Mouse (Mus musculus) hindbrain, embryonic 10.5 days (tissue): ENCODE measurements at regions not wholly inside any gene's neighbourhood (a gene's known extent, or its start where the extent isn't known, plus 50 kb on each side); places are given as distances from the start of the nearest gene placed in this dataset.
A peak's percentile ranks its signal among the peaks of the same experiment; 100 is the strongest.

Experiments
- DNase-seq: peaks from one replicate; pipeline ENCODE4 v3.0.0-alpha.2; 2017; ENCODE audit warnings: low spot score
- H3K27ac ChIP-seq: fragments of 300-500 bp; sonication (generic); 2 replicates; pipeline ENCODE4 v1.5.1; 2016; ENCODE audit warnings: mild to moderate bottlenecking, moderate library complexity
- H3K27me3 ChIP-seq: fragments of 300-500 bp; sonication (generic); 2 replicates; pipeline ENCODE4 v1.6.1; 2016; ENCODE audit warnings: mild to moderate bottlenecking; ENCODE audit not compliant: poor library complexity, insufficient read depth, severe bottlenecking
- H3K36me3 ChIP-seq: fragments of 300-500 bp; sonication (generic); 2 replicates; pipeline ENCODE4 v1.6.1; 2016; ENCODE audit warnings: mild to moderate bottlenecking, moderate library complexity
- H3K4me1 ChIP-seq: fragments of 300-500 bp; sonication (generic); replicated peaks from 2 replicates; pipeline ENCODE4 v1.6.1; 2016; ENCODE audit warnings: mild to moderate bottlenecking
- H3K4me3 ChIP-seq: fragments of 300-500 bp; sonication (generic); 2 replicates; pipeline ENCODE4 v1.5.1; 2016; ENCODE audit warnings: mild to moderate bottlenecking, moderate library complexity
- H3K9me3 ChIP-seq: fragments of 300-500 bp; sonication (generic); 2 replicates; pipeline ENCODE4 v1.6.1; 2016; ENCODE audit warnings: mild to moderate bottlenecking, moderate library complexity
- WGBS: fragments of 180-500 bp; shearing (Covaris S2); methylation state at CpG from one replicate; pipeline ENCODE4 v1.1.7; 2016; 5-methylcytosine and 5-hydroxymethylcytosine counted together

- WGBS = 81% methylated on average over 5 of the region's 5 CpGs
- Histone ChIP-seq H3K9me3 (no peaks in the 10 kb centered on the region), H3K27me3 (no peaks in the 10 kb centered on the region), H3K4me3 (no peak overlapping the region), H3K27ac (no peak overlapping the region), H3K36me3 (no peaks in the 10 kb centered on the region), H3K4me1 (no peaks in the 10 kb centered on the region)
- DNase-seq = no peak
These were observed 245.1 kb downstream of the Rps24 start for GRCm38 (mm10) chr14:24731872-24732525.

GRCm38 (mm10) chr14:24733326-24733725 lies 246.4 kb downstream of the Rps24 start:
- Histone ChIP-seq H3K4me1 (no peaks in the 10 kb centered on the region), H3K27me3 (no peaks in the 10 kb centered on the region), H3K36me3 (no peaks in the 10 kb centered on the region), H3K9me3 (no peaks in the 10 kb centered on the region), H3K27ac (no peak overlapping the region), H3K4me3 (no peak overlapping the region)
- 91% methylated on average over 7 of the region's 7 CpGs for WGBS
- no peak for DNase-seq

- no peaks in the 10 kb centered on the region for H3K36me3 ChIP-seq
- DNase-seq = no peak
- H3K27ac ChIP-seq = peak overlapping the region; percentile 45; the same call in 1 of the 2 replicates
- no peaks in the 10 kb centered on the region for H3K9me3 ChIP-seq
- no peaks in the 10 kb centered on the region for H3K27me3 ChIP-seq
- peaks cover 9% of the 10 kb centered on the region; the same call in 1 of the 2 replicates for H3K4me1 ChIP-seq
- no peak overlapping the region for H3K4me3 ChIP-seq
These were observed 251.9 kb downstream of the Rps24 start for GRCm38 (mm10) chr14:24738869-24739268.

- Histone ChIP-seq H3K9me3 (no peaks in the 10 kb centered on the region), H3K27me3 (no peaks in the 10 kb centered on the region), H3K4me1 (peaks cover 13% of the 10 kb centered on the region), H3K4me3 (no peak overlapping the region), H3K36me3 (no peaks in the 10 kb centered on the region), H3K27ac (no peak overlapping the region)
- DNase-seq = no peak
- 75% methylated on average over 2 of the region's 2 CpGs for WGBS
These were observed 257.5 kb downstream of the Rps24 start for GRCm38 (mm10) chr14:24744451-24744850.

- no peak for DNase-seq
- Histone ChIP-seq H3K36me3 (no peaks in the 10 kb centered on the region), H3K27me3 (no peaks in the 10 kb centered on the region), H3K4me3 (no peak overlapping the region), H3K4me1 (peaks cover 13% of the 10 kb centered on the region), H3K27ac (no peak overlapping the region), H3K9me3 (no peaks in the 10 kb centered on the region)
- WGBS = 73% methylated on average over 3 of the region's 3 CpGs
These were observed 258.8 kb downstream of the Rps24 start for GRCm38 (mm10) chr14:24745730-24746129.

GRCm38 (mm10) chr14:24747471-24747795 lies 260.5 kb downstream of the Rps24 start:
- DNase-seq = no peak
- Histone ChIP-seq H3K36me3 (no peaks in the 10 kb centered on the region), H3K9me3 (no peaks in the 10 kb centered on the region), H3K4me3 (no peak overlapping the region), H3K4me1 (peaks cover 13% of the 10 kb centered on the region), H3K27me3 (no peaks in the 10 kb centered on the region), H3K27ac (peak overlapping the region; percentile 35; the same call in 1 of the 2 replicates)
- 66% methylated on average over 4 of the region's 4 CpGs for WGBS

GRCm38 (mm10) chr14:24747796-24748496 lies 261.0 kb downstream of the Rps24 start:
- WGBS = 72% methylated on average over 7 of the region's 7 CpGs
- no peaks in the 10 kb centered on the region for H3K27me3 ChIP-seq
- H3K9me3 ChIP-seq = no peaks in the 10 kb centered on the region
- H3K4me3 ChIP-seq = no peak overlapping the region
- no peak for DNase-seq
- peaks cover 13% of the 10 kb centered on the region for H3K4me1 ChIP-seq
- peak overlapping the region; percentile 35; the same call in 1 of the 2 replicates for H3K27ac ChIP-seq
- H3K36me3 ChIP-seq = no peaks in the 10 kb centered on the region

GRCm38 (mm10) chr14:24748497-24748862 lies 261.6 kb downstream of the Rps24 start:
- 82% methylated on average over 2 of the region's 2 CpGs for WGBS
- H3K36me3 ChIP-seq = no peaks in the 10 kb centered on the region
- H3K9me3 ChIP-seq = no peaks in the 10 kb centered on the region
- H3K4me3 ChIP-seq = no peak overlapping the region
- H3K4me1 ChIP-seq = peaks cover 13% of the 10 kb centered on the region
- 0 out of 2 replicates have a peak overlapping the region, but pooled peaks have one; percentile 14 for H3K27ac ChIP-seq
- DNase-seq = no peak
- H3K27me3 ChIP-seq = no peaks in the 10 kb centered on the region

- Histone ChIP-seq H3K9me3 (no peaks in the 10 kb centered on the region), H3K27me3 (no peaks in the 10 kb centered on the region), H3K4me3 (no peak overlapping the region), H3K27ac (no peak overlapping the region), H3K36me3 (no peaks in the 10 kb centered on the region), H3K4me1 (peaks cover 11% of the 10 kb centered on the region)
- DNase-seq = no peak
- 81% methylated on average over 9 of the region's 9 CpGs for WGBS
These were observed 262.4 kb downstream of the Rps24 start for GRCm38 (mm10) chr14:24749313-24749712.

- H3K27ac ChIP-seq = 0 out of 2 replicates have a peak overlapping the region, but pooled peaks have one; percentile 24
- 88% methylated on average over 8 of the region's 8 CpGs for WGBS
- no peaks in the 10 kb centered on the region for H3K9me3 ChIP-seq
- no peaks in the 10 kb centered on the region for H3K36me3 ChIP-seq
- H3K4me1 ChIP-seq = peaks cover 9% of the 10 kb centered on the region
- DNase-seq = no peak
- H3K4me3 ChIP-seq = no peak overlapping the region
- H3K27me3 ChIP-seq = no peaks in the 10 kb centered on the region
These were observed 264.3 kb downstream of the Rps24 start for GRCm38 (mm10) chr14:24751227-24751626.

GRCm38 (mm10) chr14:24754753-24755152 lies 267.8 kb downstream of the Rps24 start:
- H3K27ac ChIP-seq = no peak overlapping the region
- no peaks in the 10 kb centered on the region for H3K9me3 ChIP-seq
- no peak overlapping the region for H3K4me3 ChIP-seq
- no peaks in the 10 kb centered on the region for H3K36me3 ChIP-seq
- WGBS = 51% methylated on average over 1 of the region's 1 CpGs
- no peak for DNase-seq
- peaks cover 17% of the 10 kb centered on the region for H3K4me1 ChIP-seq
- no peaks in the 10 kb centered on the region for H3K27me3 ChIP-seq

GRCm38 (mm10) chr14:24755426-24756117 lies 268.6 kb downstream of the Rps24 start:
- Histone ChIP-seq H3K27ac (no peak overlapping the region), H3K36me3 (no peaks in the 10 kb centered on the region), H3K4me3 (no peak overlapping the region), H3K4me1 (peaks cover 23% of the 10 kb centered on the region), H3K9me3 (no peaks in the 10 kb centered on the region), H3K27me3 (no peaks in the 10 kb centered on the region)
- no peak for DNase-seq
- 90% methylated on average over 12 of the region's 12 CpGs for WGBS

- no peak for DNase-seq
- H3K4me3 ChIP-seq = no peak overlapping the region
- H3K9me3 ChIP-seq = no peaks in the 10 kb centered on the region
- no peaks in the 10 kb centered on the region for H3K36me3 ChIP-seq
- WGBS = 100% methylated on average over 1 of the region's 1 CpGs
- H3K27ac ChIP-seq = peak overlapping the region; percentile 6
- H3K27me3 ChIP-seq = no peaks in the 10 kb centered on the region
- peaks cover 38% of the 10 kb centered on the region for H3K4me1 ChIP-seq
These were observed 270.4 kb downstream of the Rps24 start for GRCm38 (mm10) chr14:24757302-24757701.
